Mouse (Mus musculus): ENCODE results near the gene Arhgdib. TPM values are rescaled to one million over a fixed set of nuclear protein-coding genes. Genes with fewer than 3 reads are reported as not detected.

Arhgdib gene
- total RNA-seq, 2 experiments from 2014 or later, result 26.5 to 27.8 TPM

- intact Hi-C loops (cut with DNase I), result no loop called here
Observed at GRCm38 (mm10) chr6:136925049-136925448, 16.6 kb downstream of the Arhgdib start.

GRCm38 (mm10) chr6:136923532-136923931 lies 18.2 kb downstream of the Arhgdib start, which contains the start of gene Pde6h:
Pde6h (plus strand) TSS chr6:136923832.
- intact Hi-C loops (cut with DNase I), result no loop called here
- DNase-seq (ENCODE audit: low spot score), result no peak

More at GRCm38 (mm10) chr6:136925049-136925448, 16.6 kb downstream of the Arhgdib start:
- no peak for DNase-seq (ENCODE audit: low spot score)

GRCm38 (mm10) chr6:136922871-136923270 lies 18.8 kb downstream of the Arhgdib start:
- DNase-seq (ENCODE audit: low spot score), result no peak
- intact Hi-C loops (cut with DNase I), result no loop called here

- intact Hi-C loops (cut with DNase I), result no loop called here
- no peak for DNase-seq (ENCODE audit: low spot score)
Observed at GRCm38 (mm10) chr6:136922080-136922479, 19.6 kb downstream of the Arhgdib start, which contains the start of gene Erp27. Erp27 (minus strand) TSS chr6:136922180.

- no peak for DNase-seq (ENCODE audit: low spot score)
- intact Hi-C loops (cut with DNase I), result no loop called here
Observed at GRCm38 (mm10) chr6:136921601-136922000, 20.1 kb downstream of the Arhgdib start.

- intact Hi-C loops (cut with DNase I), result loop anchor here (1.0 kb wide), 1 partner anchor 59 kb away; no protein-coding TSS in a partner anchor
- DNase-seq (ENCODE audit: low spot score), result peak; percentile 50
Observed at GRCm38 (mm10) chr6:136920320-136921257, 21.1 kb downstream of the Arhgdib start.

- intact Hi-C loops (cut with DNase I), result no loop called here
- no peak for DNase-seq (ENCODE audit: low spot score)
Observed at GRCm38 (mm10) chr6:136917885-136918284, 23.8 kb downstream of the Arhgdib start.

GRCm38 (mm10) chr6:136915721-136916395 lies 25.8 kb downstream of the Arhgdib start:
- no peak for DNase-seq (ENCODE audit: low spot score)
- intact Hi-C loops (cut with DNase I), result no loop called here

- no peak for DNase-seq (ENCODE audit: low spot score)
- intact Hi-C loops (cut with DNase I), result no loop called here
Observed at GRCm38 (mm10) chr6:136914234-136914633, 27.5 kb downstream of the Arhgdib start.

GRCm38 (mm10) chr6:136913384-136914126 lies 28.1 kb downstream of the Arhgdib start:
- intact Hi-C loops (cut with DNase I), result no loop called here
- DNase-seq (ENCODE audit: low spot score), result peak; percentile 38

- intact Hi-C loops (cut with DNase I), result no loop called here
- DNase-seq (ENCODE audit: low spot score), result no peak
Observed at GRCm38 (mm10) chr6:136912751-136913265, 28.9 kb downstream of the Arhgdib start.

GRCm38 (mm10) chr6:136910247-136910890 lies 31.3 kb downstream of the Arhgdib start:
- DNase-seq (ENCODE audit: low spot score), result no peak

GRCm38 (mm10) chr6:136906937-136907293 lies 34.8 kb downstream of the Arhgdib start:
- DNase-seq (ENCODE audit: low spot score), result peak; percentile 65
- intact Hi-C loops (cut with DNase I), result no loop called here

More at GRCm38 (mm10) chr6:136910247-136910890, 31.3 kb downstream of the Arhgdib start:
- intact Hi-C loops (cut with DNase I), result no loop called here

GRCm38 (mm10) chr6:136906283-136906936 lies 35.3 kb downstream of the Arhgdib start:
- intact Hi-C loops (cut with DNase I), result no loop called here
- DNase-seq (ENCODE audit: low spot score), result peak; percentile 40

GRCm38 (mm10) chr6:136903885-136904470 lies 37.7 kb downstream of the Arhgdib start:
- no peak for DNase-seq (ENCODE audit: low spot score)
- intact Hi-C loops (cut with DNase I), result no loop called here

GRCm38 (mm10) chr6:136902527-136902926 lies 39.2 kb downstream of the Arhgdib start:
- intact Hi-C loops (cut with DNase I), result no loop called here
- no peak for DNase-seq (ENCODE audit: low spot score)

- intact Hi-C loops (cut with DNase I), result no loop called here
- DNase-seq (ENCODE audit: low spot score), result no peak
Observed at GRCm38 (mm10) chr6:136901010-136901409, 40.7 kb downstream of the Arhgdib start.

- intact Hi-C loops (cut with DNase I), result no loop called here
- no peak for DNase-seq (ENCODE audit: low spot score)
Observed at GRCm38 (mm10) chr6:136900369-136901009, 41.2 kb downstream of the Arhgdib start.

Data from heart, postnatal 25 days (tissue).